Mouse (Mus musculus): ENCODE data around the gene Kcnc3. TPM values are rescaled to one million over a fixed set of nuclear protein-coding genes. Genes with fewer than 3 reads are reported as not detected.
A peak's percentile ranks its signal among the peaks of the same experiment; 100 is the strongest.

The Kcnc3 gene
- polyA plus RNA-seq, 1 experiment from 2014 or later = 0.30 TPM

DNA sequence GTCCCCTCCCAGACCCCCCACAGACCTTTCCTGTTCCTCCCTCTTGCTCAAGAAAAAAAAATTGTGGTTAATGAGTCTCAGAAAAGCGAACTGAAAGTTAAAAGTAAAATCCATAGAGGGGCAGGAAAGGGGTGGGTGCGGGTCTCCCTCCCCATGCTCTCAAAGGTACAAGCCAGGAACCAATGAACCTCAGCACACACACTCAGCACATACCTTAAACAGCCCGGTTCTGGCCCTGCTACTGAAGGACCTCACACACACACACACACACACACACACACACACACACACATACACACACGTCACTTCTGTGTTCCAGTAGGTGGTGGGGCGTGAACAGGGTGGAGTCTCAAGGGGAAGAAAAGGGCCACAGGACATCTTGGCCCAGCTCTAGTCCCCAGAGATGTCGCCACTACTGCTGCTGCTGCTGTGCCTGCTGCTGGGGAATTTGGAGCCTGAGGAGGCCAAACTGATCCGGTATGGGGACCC is 18.2 kb upstream of the Kcnc3 start, which contains the start of gene Napsa:
Gene Napsa (plus strand): TSS at position 168 of the 489 bp plus-strand sequence.
- no peak within 1 kb of the TSS for H3K4me2 ChIP-seq
- WGBS = 40% methylated on average over 7 of the region's 7 CpGs

DNA sequence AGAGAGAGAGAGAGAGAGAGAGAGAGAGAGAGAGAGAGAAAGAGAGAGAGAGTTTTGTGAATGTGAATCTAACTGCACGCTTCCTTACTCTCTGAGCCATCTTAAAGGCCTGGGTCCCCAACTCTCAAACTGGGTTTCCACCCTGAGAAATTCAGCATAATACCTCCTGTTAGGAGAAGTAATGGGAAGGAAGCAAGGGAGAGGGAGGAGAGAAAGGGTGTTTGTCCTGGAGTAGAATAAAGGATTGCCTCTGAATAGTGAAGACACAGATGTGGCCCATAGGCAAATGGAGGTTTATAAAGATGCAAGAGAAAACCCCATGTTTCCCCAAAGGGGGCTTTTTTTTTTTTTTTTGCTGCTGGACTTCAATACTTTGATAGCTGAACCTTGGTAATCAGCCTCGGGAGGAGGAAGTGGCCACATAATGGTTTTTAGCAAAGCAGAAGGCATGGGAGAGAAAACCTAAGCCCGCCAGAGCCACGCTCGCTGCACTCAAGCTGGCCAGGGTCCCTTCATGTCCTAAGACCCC is 17.4 kb upstream of the Kcnc3 start:
- Histone ChIP-seq H3K27me3 (replicated peaks) (no peaks in the 10 kb centered on the region), H3K9me3 (no peaks in the 10 kb centered on the region), H3K4me2 (no peak overlapping the region), H3K36me3 (no peaks in the 10 kb centered on the region), H3K9ac (no peak overlapping the region), H3K27ac (no peak overlapping the region), H3K4me3 (replicated peaks) (no peak overlapping the region), H3K4me1 (no peaks in the 10 kb centered on the region)
- WGBS = 69% methylated on average over 5 of the region's 5 CpGs
- no peak for ATAC-seq (ENCODE audit: insufficient read depth, low FRiP score, low read depth)

More for the DNA sequence above, 18.2 kb upstream of the Kcnc3 start, which contains the start of gene Napsa:
- Histone ChIP-seq H3K4me3 (replicated peaks) (no peak within 1 kb of the TSS), H3K27me3 (replicated peaks) (no peaks in the 10 kb centered on the region), H3K9ac (no peak within 1 kb of the TSS), H3K36me3 (no peaks in the 10 kb centered on the region), H3K9me3 (no peaks in the 10 kb centered on the region), H3K4me1 (no peaks in the 10 kb centered on the region), H3K27ac (no peak within 1 kb of the TSS)
- ATAC-seq (ENCODE audit: insufficient read depth, low FRiP score, low read depth) = no peak

DNA sequence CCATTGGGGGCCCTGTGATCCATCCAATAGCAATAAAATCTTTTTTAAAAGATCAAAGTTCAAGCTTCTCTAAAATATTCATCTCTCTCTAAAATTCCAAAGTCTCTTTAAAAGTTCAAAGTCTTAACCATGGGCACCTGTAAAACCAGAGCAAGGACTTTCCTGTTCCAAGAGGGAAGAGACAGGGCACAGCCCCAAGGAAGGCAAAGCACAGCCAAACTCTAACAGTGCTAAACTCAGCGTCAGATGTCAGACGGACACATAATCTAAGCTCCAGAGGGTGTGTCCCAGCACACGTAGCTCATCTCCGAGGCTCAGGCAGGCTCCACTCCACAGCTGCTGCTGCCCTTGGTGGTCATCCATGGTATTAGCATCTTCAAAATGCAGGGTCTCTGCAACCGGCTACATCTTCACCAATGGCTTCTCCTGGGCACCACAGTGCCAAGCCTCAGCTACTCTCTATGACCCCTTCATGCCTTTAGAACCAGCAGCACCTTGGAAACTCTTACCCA is 14.1 kb upstream of the Kcnc3 start:
- ATAC-seq (ENCODE audit: insufficient read depth, low FRiP score, low read depth) = no peak
- H3K4me2 ChIP-seq = no peak overlapping the region
- H3K4me1 ChIP-seq = no peaks in the 10 kb centered on the region
- H3K36me3 ChIP-seq = no peaks in the 10 kb centered on the region
- H3K9ac ChIP-seq = no peak overlapping the region
- no peaks in the 10 kb centered on the region for H3K9me3 ChIP-seq
- WGBS = 36% methylated on average over 5 of the region's 5 CpGs
- no peaks in the 10 kb centered on the region for H3K27me3 ChIP-seq (replicated peaks)
- no peak overlapping the region for H3K4me3 ChIP-seq (replicated peaks)
- H3K27ac ChIP-seq = no peak overlapping the region

DNA sequence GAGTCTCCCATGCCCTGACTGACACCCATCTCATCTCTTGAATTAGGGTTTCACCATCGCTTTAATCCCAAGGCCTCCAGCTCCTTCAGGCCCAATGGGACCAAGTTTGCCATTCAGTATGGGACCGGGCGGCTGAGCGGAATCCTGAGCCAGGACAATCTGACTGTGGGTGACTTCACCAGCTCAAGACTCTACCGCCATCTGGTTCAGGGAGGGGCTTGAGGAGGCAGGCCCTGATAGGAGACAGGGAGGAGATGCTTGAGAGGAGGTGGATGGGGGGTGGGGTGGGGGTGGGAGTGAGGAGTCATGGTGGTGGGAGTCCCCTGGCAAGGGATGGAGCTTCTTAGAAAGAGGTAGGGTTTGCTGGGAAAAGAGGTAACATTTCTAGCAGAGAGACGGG is 8.8 kb upstream of the Kcnc3 start:
- Histone ChIP-seq H3K4me1 (no peaks in the 10 kb centered on the region), H3K36me3 (no peaks in the 10 kb centered on the region), H3K9me3 (no peaks in the 10 kb centered on the region), H3K27me3 (replicated peaks) (peaks cover 17% of the 10 kb centered on the region), H3K4me2 (no peak overlapping the region), H3K4me3 (replicated peaks) (no peak overlapping the region), H3K9ac (no peak overlapping the region), H3K27ac (no peak overlapping the region)
- WGBS = 67% methylated on average over 6 of the region's 6 CpGs
- ATAC-seq (ENCODE audit: insufficient read depth, low FRiP score, low read depth) = no peak

DNA sequence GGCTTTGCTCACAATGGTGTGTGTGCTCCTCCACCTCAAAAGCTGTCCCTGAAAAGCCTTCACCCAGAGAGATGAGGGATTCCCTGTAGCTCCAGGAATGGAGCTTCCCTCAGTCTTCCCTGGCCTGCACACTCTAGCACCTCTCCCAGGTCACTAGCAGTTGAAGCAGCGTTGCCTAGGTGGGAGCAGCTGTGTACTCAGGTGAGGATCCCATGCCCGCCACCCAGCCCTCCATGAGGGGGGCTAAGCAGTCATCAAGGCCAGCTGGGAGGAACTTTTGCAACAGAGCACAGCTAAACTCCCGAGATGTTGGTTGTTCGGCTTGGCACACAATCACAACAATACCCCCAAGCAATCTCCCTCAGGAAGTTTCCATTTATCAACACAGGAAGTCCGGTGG is 7.8 kb upstream of the Kcnc3 start:
- Histone ChIP-seq H3K4me3 (replicated peaks) (no peak overlapping the region), H3K27me3 (replicated peaks) (peaks cover 28% of the 10 kb centered on the region), H3K27ac (no peak overlapping the region), H3K36me3 (no peaks in the 10 kb centered on the region), H3K9ac (no peak overlapping the region), H3K4me2 (no peak overlapping the region), H3K4me1 (peaks cover 6% of the 10 kb centered on the region), H3K9me3 (no peaks in the 10 kb centered on the region)
- ATAC-seq (ENCODE audit: insufficient read depth, low FRiP score, low read depth) = no peak
- 61% methylated on average over 5 of the region's 5 CpGs for WGBS

DNA sequence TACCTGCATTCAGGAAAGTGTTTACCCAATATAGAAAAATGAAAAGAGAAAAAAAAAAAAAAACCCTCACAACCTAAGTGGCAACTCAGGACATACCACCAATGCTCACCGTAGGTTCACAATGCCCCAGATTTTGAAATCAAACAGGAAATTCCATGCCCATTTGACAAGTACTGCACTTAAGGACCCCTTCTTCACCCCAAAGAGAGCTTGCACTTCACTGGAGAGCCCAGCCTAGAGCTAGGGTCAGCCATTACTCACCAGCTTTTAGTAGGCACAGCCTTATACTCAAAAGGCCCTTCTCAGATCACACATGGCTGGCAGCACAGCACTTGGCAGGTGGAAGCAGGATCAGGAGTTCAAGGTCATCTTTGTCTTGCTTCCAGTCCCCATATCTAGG is 7.3 kb upstream of the Kcnc3 start:
- Histone ChIP-seq H3K36me3 (no peaks in the 10 kb centered on the region), H3K27ac (no peak overlapping the region), H3K4me2 (no peak overlapping the region), H3K9ac (no peak overlapping the region), H3K9me3 (no peaks in the 10 kb centered on the region), H3K4me1 (peaks cover 6% of the 10 kb centered on the region), H3K27me3 (replicated peaks) (peaks cover 32% of the 10 kb centered on the region), H3K4me3 (replicated peaks) (no peak overlapping the region)
- 71% methylated on average over 1 of the region's 1 CpGs for WGBS
- no peak for ATAC-seq (ENCODE audit: insufficient read depth, low FRiP score, low read depth)

DNA sequence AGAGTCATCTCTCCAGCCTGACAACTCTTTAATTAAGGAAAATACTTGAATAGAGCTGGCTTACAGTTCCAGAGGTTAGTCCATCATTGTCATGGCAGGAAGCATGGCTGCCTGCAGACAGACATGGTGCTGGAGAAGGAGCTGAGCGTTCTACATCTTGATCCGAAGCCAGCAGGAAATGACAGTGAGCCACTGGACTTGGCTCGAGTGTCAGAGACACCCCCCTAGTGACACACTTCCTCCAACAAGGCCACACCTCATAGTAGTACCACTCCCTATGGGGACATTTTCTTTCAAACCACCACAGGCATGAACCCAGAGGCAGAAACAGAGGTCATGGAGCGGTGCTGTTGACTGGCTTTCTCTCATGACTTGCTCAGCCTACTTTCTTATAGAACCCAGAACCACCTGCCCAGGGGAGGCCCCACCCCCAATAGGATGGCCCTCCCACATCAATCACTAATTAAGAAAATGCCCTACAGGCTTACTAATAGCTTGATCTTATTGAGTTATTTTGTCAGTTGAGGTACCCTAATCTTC is 6.1 kb upstream of the Kcnc3 start:
- Histone ChIP-seq H3K4me1 (peaks cover 15% of the 10 kb centered on the region), H3K9me3 (no peaks in the 10 kb centered on the region), H3K36me3 (no peaks in the 10 kb centered on the region), H3K4me3 (replicated peaks) (no peak overlapping the region), H3K27ac (no peak overlapping the region), H3K4me2 (no peak overlapping the region), H3K9ac (no peak overlapping the region), H3K27me3 (replicated peaks) (peaks cover 44% of the 10 kb centered on the region)
- ATAC-seq (ENCODE audit: insufficient read depth, low FRiP score, low read depth) = no peak
- 73% methylated on average over 4 of the region's 4 CpGs for whole genome bisulfite sequencing

DNA sequence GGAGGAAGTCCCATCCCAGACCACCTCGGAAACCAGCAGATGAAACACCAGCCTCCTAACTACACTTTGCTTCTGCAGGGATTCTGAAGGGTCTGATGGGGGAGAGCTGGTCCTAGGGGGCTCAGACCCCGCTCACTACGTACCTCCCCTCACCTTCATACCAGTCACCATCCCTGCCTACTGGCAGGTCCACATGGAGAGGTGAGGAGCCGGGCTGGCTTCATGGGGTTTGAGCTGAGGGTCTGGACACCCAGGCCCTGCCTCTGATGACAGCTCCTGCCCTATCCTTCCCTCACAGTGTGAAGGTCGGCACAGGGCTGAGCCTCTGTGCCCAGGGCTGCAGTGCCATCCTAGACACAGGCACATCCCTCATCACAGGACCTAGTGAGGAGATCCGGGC is 5.5 kb upstream of the Kcnc3 start:
- Histone ChIP-seq H3K27me3 (replicated peaks) (peaks cover 48% of the 10 kb centered on the region), H3K36me3 (no peaks in the 10 kb centered on the region), H3K9me3 (no peaks in the 10 kb centered on the region), H3K4me1 (peaks cover 21% of the 10 kb centered on the region), H3K27ac (no peak overlapping the region), H3K4me2 (no peak overlapping the region), H3K4me3 (replicated peaks) (no peak overlapping the region), H3K9ac (no peak overlapping the region)
- WGBS = 92% methylated on average over 6 of the region's 6 CpGs
- ATAC-seq (ENCODE audit: insufficient read depth, low FRiP score, low read depth) = no peak; the same call in 1 of the 2 replicates

DNA sequence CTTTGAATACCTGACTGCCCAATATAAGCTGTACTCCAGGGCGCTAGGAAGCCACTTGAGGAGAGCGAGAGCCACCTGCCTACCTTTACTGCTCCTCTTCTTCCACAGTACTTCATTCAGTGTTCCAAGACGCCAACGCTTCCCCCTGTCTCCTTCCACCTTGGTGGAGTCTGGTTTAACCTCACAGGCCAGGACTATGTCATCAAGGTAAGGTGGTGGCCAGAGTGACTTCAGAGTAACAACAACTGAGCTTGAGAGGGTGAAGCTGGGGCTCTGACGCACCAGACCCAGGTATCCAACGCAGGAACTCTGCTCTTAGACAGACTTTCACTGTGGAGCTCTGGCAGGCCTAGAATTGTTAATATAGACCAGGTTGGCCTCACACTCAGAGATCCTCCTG is 4.9 kb upstream of the Kcnc3 start:
- 84% methylated on average over 6 of the region's 6 CpGs for WGBS
- Histone ChIP-seq H3K4me2 (no peak overlapping the region), H3K4me1 (peaks cover 26% of the 10 kb centered on the region), H3K9ac (no peak overlapping the region), H3K9me3 (no peaks in the 10 kb centered on the region), H3K4me3 (replicated peaks) (no peak overlapping the region), H3K27ac (no peak overlapping the region), H3K36me3 (no peaks in the 10 kb centered on the region), H3K27me3 (replicated peaks) (peaks cover 48% of the 10 kb centered on the region)
- ATAC-seq (ENCODE audit: insufficient read depth, low FRiP score, low read depth) = no peak

DNA sequence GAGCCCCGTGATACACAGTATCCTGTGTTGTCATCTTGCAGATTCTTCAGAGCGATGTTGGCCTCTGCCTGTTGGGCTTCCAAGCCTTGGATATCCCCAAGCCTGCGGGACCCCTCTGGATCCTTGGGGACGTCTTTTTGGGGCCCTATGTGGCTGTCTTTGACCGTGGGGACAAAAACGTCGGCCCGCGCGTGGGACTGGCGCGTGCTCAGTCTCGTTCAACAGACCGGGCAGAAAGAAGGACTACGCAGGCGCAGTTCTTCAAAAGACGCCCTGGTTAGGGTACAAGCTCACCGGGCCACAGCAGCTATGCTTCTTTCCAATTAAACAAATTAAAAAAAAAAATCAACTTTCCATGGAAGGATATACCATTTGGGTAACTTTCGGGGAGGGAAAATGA is 3.9 kb upstream of the Kcnc3 start:
- peak overlapping the region; percentile 50 for H3K4me2 ChIP-seq
- ATAC-seq (ENCODE audit: insufficient read depth, low FRiP score, low read depth) = no peak
- H3K27me3 ChIP-seq (replicated peaks) = peaks cover 56% of the 10 kb centered on the region
- peaks cover 34% of the 10 kb centered on the region for H3K4me1 ChIP-seq
- H3K36me3 ChIP-seq = no peaks in the 10 kb centered on the region
- H3K4me3 ChIP-seq (replicated peaks) = peak overlapping the region; percentile 26
- no peaks in the 10 kb centered on the region for H3K9me3 ChIP-seq
- 9% methylated on average over 19 of the region's 19 CpGs for WGBS
- no peak overlapping the region for H3K27ac ChIP-seq
- H3K9ac ChIP-seq = no peak overlapping the region

DNA sequence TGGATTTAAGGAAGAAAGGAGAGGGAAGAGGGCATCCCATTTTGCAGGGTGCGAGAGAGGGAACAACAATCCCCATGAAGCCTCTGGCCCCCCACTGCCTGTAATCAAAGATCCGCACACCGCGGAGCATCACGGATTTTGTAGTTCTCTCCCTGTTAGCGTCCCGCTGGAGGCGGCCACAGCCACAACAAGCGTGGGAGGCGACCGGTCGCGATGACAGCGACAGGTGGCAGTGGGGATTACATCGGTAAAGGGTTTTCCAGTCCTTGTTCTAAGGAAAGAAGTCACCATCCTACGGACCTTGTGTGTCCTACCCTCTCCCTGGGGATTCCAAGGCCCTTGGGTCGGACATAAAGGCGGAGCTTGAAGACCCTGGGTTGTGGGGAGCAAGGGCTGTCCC is 3.5 kb upstream of the Kcnc3 start:
- Histone ChIP-seq H3K9me3 (no peaks in the 10 kb centered on the region), H3K36me3 (no peaks in the 10 kb centered on the region), H3K4me1 (peaks cover 38% of the 10 kb centered on the region), H3K4me2 (peak overlapping the region; percentile 50), H3K27ac (no peak overlapping the region), H3K9ac (no peak overlapping the region), H3K27me3 (replicated peaks) (peaks cover 60% of the 10 kb centered on the region), H3K4me3 (replicated peaks) (peak overlapping the region; percentile 26)
- ATAC-seq (ENCODE audit: insufficient read depth, low FRiP score, low read depth) = no peak
- under 1% methylated on average over 18 of the region's 18 CpGs for WGBS

DNA sequence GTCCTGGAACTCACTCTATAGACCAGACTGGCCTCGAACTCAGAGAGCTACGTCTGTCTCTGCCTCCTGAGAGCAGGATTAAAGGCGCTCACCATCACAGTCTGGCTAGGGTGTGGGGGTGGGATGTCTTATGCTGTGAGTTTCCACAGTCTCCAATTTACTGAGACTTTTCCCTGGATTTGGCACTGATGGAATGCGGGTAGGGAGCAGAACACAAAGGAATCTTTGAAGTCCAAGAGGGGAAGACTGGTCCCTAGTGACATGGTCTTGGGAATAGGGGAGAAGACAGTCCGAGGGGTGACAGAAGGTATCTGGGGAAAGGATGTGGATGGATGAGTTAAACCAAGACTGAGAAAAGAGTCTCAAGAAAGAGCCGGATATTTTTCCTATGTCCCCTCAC is 2.8 kb upstream of the Kcnc3 start:
- ATAC-seq (ENCODE audit: insufficient read depth, low FRiP score, low read depth) = no peak
- Histone ChIP-seq H3K27me3 (replicated peaks) (peaks cover 67% of the 10 kb centered on the region), H3K36me3 (no peaks in the 10 kb centered on the region), H3K4me1 (peaks cover 38% of the 10 kb centered on the region), H3K4me3 (replicated peaks) (no peak overlapping the region), H3K9ac (no peak overlapping the region), H3K9me3 (no peaks in the 10 kb centered on the region), H3K4me2 (no peak overlapping the region), H3K27ac (no peak overlapping the region)
- 34% methylated on average over 6 of the region's 6 CpGs for WGBS
